Mouse (Mus musculus): ENCODE measurements around the gene Dhcr24. TPM values are rescaled to one million over a fixed set of nuclear protein-coding genes. Genes with fewer than 3 reads are reported as not detected.

Gene Dhcr24
- polyA plus RNA-seq, 1 experiment, result 86.9 TPM

DNA sequence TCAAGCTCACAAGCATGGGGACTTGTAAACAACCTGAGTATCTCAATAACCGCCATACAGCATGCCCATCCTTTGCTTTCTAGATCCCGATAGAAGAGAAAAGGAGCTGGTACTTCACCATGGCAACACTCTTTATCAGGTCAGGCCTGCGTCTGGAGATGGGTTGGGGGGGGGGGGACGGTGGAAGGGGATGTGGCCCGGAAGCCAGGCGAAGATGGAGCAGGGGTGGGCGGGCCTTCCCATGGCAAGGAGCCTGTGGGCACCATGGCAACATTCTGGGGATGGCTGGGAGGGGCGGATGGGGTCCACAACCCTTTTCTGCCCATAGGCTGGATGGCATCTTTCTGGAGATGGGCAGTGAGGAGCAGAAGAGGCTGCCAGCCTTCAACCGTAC lies 73.2 kb downstream of the Dhcr24 start:
- TF ChIP-seq GATA1 (IDR thresholded peaks at IDR 0.05; ENCODE audit: low read length), result no peak

Other genes with a start within 250 kb of the Dhcr24 start
- gene Usp24, start 244.8 kb upstream of the Dhcr24 start, polyA plus RNA-seq (2012), result 9.7 and 12.5 TPM in 2 replicates
- gene Pcsk9, start 96.7 kb upstream of the Dhcr24 start, polyA plus RNA-seq (2012), result 0.11 and 0.15 TPM in 2 replicates
- gene Bsnd, start 68.8 kb upstream of the Dhcr24 start, polyA plus RNA-seq (2012), result not detected in 2 replicates
- gene Lexm, start 56.2 kb downstream of the Dhcr24 start, polyA plus RNA-seq (2012), result not detected in 2 replicates
- not detected in 2 replicates for gene Ttc22, start 61.4 kb downstream of the Dhcr24 start, polyA plus RNA-seq (2012)
- gene Pars2, start 90.0 kb downstream of the Dhcr24 start, polyA plus RNA-seq (2012), result 3.7 and 5.4 TPM in 2 replicates
- 3.0 and 16.1 TPM in 2 replicates for gene Ttc4, start 117.9 kb downstream of the Dhcr24 start, polyA plus RNA-seq (2012)
- not detected in 2 replicates for gene Mroh7, start 169.9 kb downstream of the Dhcr24 start, polyA plus RNA-seq (2012)
- gene Fam151a, start 172.9 kb downstream of the Dhcr24 start, polyA plus RNA-seq (2012), result not detected in 2 replicates
- gene Acot11, start 244.0 kb downstream of the Dhcr24 start, polyA plus RNA-seq (2012), result 0.10 and 0.15 TPM in 2 replicates